Mouse (Mus musculus): ENCODE measurements around the gene Tmem126b.

Tmem126b gene

GRCm38 (mm10) chr7:90475793-90476312 is at the start of gene Tmem126b:
Gene Tmem126b, minus strand, starts transcription at chr7:90476001.
- peak; percentile 99 for DNase-seq

DNA sequence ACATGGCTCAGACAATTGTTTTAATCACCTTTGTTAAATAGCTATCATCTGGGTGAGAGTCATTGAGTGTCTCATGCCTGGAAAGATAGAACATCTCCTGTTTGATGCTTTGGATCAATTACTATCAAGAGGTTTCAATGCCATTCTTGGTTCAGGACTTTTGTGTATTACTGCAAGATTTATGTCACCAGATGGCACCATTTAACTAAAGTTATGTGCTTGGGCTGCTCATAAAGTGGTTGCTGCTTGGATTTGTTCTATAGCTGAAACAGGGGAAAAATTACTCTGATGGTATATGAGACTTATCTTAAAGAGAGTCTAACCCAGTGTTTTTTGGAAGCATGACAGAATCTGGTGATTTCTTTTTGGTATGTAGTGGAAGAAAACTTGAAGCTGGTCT is 36.5 kb upstream of the Tmem126b start:
- no peak for DNase-seq

GRCm38 (mm10) chr7:90508124-90508523 is 32.3 kb upstream of the Tmem126b start:
- DNase-seq: no peak

- no peak for DNase-seq
Measured at GRCm38 (mm10) chr7:90482607-90483006, 6.8 kb upstream of the Tmem126b start.

DNA sequence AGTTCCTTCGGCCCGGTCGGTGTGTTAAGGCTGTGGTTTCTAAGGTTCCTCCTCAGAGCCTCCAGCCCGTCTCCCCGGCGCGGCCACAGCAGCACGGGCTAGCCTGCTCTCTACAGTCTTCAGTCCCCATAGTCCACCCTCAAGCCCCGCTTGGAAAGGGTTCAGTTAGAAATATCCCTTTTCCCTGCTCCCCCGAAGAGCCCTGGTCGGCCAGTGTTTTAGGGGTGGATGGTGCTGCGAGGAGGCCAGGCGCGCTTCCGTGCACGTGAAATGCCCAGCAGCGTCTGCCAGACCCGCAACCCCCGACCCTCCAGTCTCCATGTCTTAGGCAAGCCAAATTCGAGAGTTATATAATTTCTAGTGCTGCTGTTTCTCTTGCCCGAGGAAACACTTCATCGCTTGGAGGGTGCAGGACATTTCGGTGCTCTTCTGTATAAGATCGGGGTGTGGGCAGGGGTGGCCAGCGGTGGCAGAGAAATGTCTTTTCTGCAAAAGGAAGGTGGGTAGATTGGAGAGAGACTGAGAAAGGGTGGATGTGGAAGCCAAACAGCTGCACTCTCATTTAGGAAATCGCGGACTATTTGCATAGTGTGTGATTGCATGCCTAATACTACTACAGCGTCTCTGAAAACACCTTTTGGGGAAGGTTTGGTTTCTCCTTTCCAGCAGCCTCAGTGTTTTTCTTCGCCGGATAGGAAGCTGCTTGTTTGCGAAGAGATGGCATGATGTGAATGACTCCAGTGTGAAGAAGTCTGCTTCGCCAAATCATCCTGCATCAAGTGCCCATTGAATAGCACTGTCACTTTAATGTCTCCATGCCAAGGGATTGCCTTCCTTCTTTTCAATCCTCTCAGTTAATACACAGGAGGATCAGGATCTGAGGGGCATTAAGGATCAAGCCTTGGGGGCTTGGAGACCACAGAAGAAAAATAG is 778 bp upstream of the Tmem126b start, which contains the start of gene Dlg2:
Dlg2 (plus strand) TSS at position 360 of the 933 bp plus-strand sequence.
- no peak for DNase-seq

- DNase-seq: no peak
Measured at GRCm38 (mm10) chr7:90473511-90473910, 2.3 kb downstream of the Tmem126b start.

- no peak for DNase-seq
Measured at GRCm38 (mm10) chr7:90461441-90461840, 14.4 kb downstream of the Tmem126b start.

DNA sequence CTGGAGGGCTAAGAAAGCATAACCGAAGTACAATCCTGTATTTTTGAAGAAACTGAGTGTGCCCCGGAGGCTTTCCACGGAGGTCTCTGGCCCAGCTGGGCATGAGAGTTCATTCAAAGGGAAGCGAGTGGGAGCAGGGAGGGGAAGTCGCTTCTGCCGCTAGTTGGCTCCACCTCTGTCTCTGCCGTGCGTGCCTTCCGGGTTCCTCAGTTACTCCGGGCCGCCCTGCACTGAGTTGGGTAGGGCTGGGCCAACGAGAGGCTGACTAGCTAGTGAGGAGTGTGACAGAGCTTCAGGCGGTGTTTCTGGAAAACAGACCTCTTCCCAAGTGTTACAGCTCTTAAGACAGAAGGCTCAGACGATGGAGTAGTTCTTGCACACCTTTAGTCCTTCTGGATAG is 14.9 kb downstream of the Tmem126b start:
- DNase-seq: no peak

DNA sequence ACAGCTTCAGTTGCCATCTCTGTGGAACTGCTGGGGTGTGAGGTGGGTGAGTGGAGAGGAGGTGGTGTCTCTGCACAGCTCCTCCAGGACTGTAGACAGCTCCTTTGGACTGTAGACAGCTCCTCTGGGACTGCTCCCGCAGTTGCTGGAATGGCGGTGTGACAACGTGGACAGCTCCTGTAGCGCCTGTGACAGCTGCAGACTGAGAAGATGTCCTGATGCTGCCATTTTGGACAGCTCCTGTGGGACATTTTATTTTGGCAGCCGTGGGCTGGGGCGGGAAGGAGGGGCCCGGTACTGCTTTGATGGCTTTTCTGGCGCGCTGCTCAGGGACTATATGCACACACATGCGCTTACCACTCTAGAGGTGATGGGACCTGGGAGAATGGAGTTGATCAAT is 15.5 kb downstream of the Tmem126b start:
- DNase-seq: no peak

- peak; percentile 38 for DNase-seq
Measured at GRCm38 (mm10) chr7:90457517-90457916, 18.3 kb downstream of the Tmem126b start.

- DNase-seq: peak; percentile 77
Measured at GRCm38 (mm10) chr7:90456845-90457468, 18.8 kb downstream of the Tmem126b start, which contains the start of gene Tmem126a. Gene Tmem126a, minus strand, starts transcription at chr7:90457229.

- no peak for DNase-seq
Measured at GRCm38 (mm10) chr7:90456149-90456844, 19.5 kb downstream of the Tmem126b start.

- DNase-seq: no peak
Measured at GRCm38 (mm10) chr7:90444206-90444605, 31.6 kb downstream of the Tmem126b start.

DNA sequence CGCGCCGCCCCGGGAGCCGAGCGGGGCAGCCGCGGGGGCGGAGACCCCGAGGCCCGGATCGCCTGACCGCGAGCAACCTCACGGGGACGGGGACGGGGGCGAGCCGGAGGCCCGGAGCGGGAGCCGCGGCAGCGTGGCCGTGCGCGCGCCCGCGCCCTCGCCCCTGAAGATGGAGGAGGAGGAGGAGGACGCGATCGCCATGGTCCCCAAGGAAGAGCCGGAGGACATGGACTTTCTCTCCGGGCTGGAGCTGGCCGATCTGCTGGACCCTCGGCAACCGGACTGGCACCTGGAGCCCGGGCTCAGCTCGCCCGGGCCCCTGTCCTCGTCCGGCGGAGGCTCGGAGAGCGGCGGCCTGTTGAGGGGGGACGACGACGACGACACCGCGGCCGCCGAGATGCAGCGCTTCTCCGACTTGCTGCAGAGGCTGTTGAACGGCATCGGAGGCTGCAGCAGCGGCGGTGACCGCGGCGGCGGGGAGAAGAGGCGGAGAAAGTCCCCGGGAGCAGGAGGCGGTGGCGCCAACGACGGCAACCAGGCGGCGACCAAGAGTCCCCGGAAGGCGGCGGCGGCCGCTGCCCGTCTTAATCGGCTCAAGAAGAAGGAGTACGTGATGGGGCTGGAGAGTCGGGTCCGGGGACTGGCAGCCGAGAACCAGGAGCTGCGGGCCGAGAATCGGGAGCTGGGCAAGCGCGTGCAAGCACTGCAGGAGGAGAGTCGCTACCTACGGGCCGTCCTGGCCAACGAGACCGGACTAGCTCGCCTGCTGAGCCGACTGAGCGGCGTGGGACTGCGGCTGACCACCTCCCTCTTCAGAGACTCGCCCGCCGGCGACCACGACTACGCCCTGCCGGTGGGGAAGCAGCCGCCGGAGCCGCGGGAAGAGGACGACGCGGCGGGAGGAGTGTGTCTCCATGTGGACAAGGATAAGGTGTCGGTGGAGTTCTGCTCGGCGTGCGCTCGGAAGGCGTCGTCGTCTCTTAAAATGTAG is 32.4 kb downstream of the Tmem126b start:
- DNase-seq: peak; percentile 75

GRCm38 (mm10) chr7:90442518-90443080 is 33.2 kb downstream of the Tmem126b start, which contains the start of gene Crebzf:
Gene Crebzf, plus strand, starts transcription at chr7:90442729.
- DNase-seq: peak; percentile 92

DNA sequence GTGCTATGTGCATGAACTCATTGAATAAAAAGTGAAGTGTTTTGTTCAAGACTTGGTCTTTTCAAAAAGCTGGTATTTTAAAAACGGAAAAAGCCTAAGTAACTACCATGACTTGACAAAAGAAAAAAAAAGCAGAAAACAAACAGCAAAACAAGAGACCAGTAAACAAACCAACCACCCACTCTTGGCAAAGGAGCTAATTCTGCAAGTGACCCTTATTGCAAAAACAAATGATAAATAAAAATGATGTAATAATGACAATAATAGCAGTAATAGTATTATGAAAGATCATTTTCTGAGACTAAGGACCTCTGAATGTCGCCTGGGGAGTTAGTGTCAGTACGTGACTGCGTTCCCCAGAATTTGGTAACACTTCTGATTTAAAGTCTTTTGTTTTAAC is 33.7 kb downstream of the Tmem126b start:
- DNase-seq: no peak

DNA sequence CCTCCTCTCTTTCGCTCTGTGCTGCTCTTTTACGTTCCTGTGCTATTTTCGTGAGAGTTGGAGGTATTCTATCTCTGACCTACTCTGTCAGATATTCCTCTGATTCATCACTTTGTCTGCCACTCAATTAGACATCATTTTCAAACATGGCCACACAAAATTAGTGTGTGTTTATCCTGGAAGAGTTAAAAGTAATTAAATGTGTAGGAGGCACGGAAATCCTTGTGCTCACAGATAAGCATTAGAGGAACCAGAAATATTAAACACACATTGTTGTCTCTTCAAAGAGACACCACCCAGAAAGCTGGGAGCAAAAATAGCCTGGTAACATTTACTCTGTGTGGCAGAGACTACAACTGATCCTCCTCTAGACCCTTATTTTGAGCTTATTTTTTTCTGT is 35.8 kb downstream of the Tmem126b start:
- DNase-seq: no peak

DNA sequence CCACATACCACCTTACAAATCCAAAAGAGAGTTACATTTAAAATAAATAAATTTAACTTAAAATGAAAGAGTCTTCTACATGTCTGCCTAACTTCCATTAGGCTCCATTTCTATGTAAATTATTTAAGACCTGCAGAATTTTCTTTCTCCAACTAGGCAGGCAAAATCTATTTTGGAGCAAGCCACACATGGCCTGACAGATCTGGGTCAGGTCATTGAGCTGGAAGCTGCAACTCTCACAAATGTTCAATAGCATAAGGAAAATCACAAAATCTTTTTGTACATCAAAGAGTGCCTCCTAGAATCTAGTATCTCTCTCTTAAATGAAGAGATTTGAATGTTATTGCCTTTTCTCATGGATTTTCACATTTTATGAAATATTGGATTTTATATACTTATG is 43.6 kb downstream of the Tmem126b start:
- no peak for DNase-seq

DNA sequence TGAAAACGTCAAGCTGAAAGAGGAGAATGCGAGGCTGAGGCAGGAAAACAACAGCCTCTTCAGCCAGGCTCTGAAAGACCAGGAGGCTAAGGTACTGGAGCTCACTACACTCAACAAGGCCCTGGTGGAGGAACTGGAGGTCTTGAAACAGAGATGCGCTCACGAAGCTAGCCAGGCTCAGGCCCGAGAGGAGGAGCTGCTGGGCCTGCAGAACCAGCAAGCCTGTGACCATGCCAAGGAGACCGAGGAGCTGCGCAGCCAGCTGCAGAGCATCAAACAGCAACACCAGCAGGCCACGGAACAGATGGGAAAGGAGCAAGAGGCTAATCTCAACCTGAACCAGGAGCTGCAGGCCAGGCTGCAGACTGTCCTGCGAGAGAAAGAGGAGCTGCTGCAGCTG is 48.8 kb downstream of the Tmem126b start:
- peak; percentile 30 for DNase-seq

DNA sequence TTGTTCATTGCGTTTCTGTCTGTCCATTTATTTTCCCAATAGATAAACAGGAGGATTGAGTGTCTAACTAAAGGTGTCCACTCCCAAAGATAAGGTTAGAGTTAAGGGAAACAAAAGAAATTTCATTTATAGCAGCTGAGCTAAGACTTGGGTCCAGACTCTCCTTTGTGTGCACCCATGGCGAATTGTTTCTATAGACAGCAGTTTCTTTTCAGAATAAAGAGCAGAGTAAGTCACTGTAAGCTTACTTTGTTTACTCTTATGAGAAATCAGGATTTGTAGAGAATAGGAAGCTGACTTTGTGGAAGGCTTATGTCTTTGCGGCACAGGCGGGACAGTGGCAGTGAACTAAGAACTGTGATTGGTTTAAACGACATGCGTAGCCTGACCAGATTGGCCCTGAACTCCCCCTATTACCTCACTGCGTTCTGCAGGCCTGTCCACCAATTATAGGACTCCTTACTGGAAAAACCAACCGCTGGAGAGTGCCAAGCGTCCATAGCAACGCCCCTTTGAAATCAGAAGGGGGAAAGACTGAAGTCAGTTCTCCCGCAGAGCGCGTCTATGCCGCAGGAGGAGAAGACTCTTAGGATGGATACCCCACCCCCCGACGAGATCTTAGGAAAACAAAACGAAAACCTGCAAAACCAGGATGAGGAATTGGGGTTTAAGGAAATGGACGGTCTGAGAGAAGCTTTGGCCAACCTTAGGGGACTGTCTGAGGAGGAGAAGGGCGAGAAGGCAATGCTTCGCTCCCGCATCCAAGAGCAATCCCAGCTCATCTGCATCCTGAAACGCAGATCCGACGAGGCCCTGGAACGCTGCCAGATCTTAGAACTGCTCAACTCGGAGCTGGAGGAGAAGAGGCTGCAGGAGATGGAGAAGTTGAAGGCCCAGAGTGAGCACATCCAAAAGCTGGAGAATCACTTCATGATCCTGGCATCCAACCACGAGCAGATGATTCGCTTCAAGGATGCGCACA is 49.5 kb downstream of the Tmem126b start, which contains the start of gene Ccdc89:
Ccdc89 (plus strand) TSS at position 558 of the 982 bp plus-strand sequence.
- DNase-seq: peak; percentile 78
